Mouse (Mus musculus) small intestine, adult 2 months (tissue): ENCODE results near the gene 2900011O08Rik.

Source experiments
- CTCF ChIP-seq: fragments of 200-500 bp; IDR thresholded peaks from 2 replicates; pipeline ENCODE4 v1.5.1; 2012; ENCODE audit warnings: low read depth, mild to moderate bottlenecking, control low read depth, inconsistent platforms, low read length, moderate library complexity, mixed read lengths; ENCODE audit not compliant: insufficient replicate concordance, insufficient read length; ENCODE audit errors: extremely low read depth
- POLR2A ChIP-seq: fragments of 200-500 bp; IDR thresholded peaks from 2 replicates; pipeline ENCODE4 v1.6.1; 2012; ENCODE audit warnings: low read depth, mild to moderate bottlenecking, control low read depth, inconsistent platforms, low read length, moderate library complexity

DNA sequence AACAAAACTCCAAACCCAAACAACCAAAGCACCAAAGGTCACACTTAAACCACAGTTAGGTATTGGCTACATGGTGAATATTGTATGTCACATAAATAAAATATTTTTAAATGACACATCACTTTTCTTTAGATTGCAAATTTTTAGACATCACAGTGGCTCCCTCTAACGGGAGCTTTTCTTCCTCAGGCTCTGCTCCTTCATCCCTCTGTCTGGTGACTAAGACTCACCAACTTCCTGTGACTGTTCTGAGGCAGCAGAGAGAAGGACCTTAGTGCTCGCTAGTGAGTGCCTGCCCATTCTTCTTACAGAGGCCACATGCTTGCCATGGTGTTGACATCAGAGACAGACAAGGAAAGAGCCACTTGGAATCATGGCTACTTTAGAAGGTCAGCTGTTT, 125.7 kb downstream of the 2900011O08Rik start:
- no peak for TF ChIP-seq POLR2A
- TF ChIP-seq CTCF = no peak
